Mouse (Mus musculus): Measurements from ENCODE around the gene Ccdc175.

Gene Ccdc175

DNA sequence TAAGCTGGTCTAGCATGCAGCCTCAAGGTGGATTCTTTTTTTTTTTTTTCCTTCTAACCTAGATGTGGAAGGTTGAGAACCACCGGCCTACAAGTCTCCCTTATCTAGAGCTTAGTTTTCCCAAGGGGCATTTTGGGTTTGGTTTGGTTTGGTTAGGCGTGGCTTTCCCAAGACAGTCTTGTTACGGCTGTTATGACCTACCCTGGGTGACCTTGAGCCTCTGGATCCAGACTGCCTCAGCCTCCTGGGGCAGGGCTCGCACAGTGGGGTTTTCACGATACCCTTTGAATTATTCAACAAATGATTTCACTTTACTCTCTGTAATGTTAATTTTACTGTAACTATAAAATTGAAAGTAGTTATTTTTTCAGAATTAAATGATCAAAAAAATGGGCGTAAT lies 82.1 kb downstream of the Ccdc175 start:
- DNase-seq (ENCODE audit: low spot score) = no peak

DNA sequence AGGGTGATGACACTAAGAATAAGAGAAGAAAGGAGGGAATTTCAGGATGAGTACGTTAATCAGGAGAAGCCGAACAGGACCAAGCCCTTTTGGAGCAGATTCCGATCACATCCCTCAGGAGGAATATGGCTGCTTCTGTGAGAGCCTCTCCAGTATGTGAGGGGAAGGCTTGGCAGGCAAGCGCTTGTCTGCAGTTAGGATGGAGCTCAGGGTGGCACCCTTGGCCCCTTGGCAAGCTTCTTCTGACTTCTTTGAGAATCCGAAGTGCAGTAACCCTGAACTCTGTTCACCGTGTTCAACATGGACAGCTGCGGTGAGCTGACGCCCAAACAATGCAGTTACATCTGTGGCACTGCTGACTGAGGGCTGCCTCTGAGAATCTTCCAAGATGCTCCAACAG lies 87.9 kb downstream of the Ccdc175 start:
- DNase-seq (ENCODE audit: low spot score) = no peak

DNA sequence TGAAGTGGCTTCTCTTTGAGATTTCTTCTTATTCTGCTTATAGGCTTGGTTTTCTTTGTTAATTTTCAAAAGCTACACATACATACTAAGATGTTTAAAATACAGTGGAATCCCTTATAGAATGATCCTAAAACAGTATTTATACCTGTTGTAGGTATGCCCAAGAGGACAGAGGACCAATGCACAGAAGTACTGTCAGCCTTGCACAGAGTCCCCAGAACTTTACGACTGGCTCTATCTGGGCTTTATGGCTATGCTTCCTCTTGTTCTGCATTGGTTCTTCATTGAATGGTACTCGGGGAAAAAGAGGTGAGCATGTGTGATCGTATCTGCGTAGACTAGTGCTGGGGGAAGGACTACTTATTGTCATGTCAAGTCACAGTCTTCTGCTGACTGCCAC lies 95.0 kb downstream of the Ccdc175 start:
- no peak for DNase-seq (ENCODE audit: low spot score)

DNA sequence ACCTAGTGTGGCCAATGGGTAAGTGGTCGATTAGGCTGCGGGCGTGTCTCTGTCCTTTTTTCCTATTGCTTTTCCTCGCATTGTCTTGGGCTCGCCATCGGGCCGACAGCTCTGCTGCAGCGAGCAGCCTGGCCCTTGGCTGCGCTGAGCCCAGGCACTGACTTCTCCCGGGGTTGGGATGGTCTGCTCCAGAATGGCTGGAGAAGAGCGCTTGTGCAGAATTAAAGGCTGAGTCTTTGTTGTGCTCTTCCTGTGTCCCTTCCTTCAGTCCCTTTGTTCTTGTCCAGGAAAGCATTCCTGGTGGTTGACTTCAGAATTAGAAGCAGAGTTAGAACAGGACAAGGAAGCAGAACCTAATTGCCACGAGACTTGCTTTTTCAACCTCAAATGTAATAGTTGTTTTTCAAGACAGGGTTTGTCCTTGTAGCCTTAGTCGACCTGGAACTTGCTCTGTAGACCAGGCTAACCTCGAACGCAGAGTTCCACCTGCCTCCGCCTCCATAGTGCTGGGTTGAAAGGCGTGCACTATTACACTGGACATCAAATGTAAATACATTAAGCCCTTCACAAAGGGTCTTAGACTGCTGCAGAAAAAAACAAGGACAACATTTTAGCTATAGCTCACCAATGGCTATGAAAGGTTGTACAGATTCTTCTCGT lies 98.5 kb downstream of the Ccdc175 start:
- no peak for DNase-seq (ENCODE audit: low spot score)

DNA sequence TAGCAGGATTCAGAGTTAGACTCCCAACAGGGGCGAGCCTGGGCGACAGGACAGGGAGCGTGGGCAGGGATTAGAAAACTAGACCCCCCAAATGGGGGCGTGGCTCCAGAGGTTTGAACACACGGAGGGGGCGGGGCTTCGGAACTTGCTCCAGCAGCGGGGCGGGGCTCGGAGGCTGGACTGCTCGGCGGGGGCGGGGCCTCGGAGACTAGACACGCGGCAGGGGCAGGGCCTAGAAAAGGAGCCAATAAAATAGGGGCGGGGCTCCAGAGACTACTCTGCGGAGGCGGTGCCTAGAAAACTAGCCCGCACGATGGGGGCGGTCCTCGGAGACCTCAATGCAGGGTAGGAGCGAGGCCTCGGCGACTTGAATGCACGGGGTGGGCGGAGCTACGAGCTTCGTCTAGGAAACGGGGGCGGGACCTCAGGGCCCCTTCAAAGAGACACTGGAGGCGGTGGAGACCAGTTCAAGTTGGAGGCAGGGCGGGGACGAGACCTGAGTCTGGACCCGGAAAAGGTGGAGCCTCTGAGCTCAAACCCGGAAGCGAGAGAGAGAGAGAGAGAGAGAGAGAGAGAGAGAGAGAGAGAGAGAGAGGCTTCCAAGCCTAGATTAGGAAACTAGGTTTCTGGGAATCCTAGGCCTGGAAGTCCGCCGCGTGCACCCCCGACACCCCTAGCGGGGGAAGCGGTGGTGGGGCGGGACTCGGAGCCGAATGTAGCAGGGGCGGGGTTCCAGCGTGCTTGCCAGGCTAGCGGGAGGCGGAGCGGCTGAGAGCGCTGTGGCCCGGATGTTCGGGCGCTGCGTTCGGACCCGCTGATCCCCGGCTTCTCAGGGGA lies 99.3 kb downstream of the Ccdc175 start, which contains the start of the genes L3hypdh and Jkamp:
Gene L3hypdh (minus strand): TSS at position 111 of the 837 bp plus-strand sequence.
Gene Jkamp (plus strand): TSS at position 261 of the 837 bp plus-strand sequence.
- peak; percentile 100 for DNase-seq (ENCODE audit: low spot score)

DNA sequence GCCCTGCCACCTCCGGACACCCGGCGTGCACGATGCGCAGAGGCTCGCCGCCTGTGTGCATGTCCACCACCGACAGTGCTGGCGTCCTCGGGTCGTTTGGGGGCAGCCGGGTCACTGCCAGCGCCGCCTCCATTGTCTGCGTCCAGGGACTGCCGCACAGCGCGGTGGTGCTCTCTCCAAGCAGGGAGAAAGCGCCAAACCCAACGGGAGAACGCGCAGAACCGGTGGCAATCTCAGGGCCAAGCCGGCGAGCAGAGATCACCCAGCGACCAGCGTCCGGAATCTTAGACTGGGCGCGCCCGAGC lies 99.9 kb downstream of the Ccdc175 start:
- DNase-seq (ENCODE audit: low spot score) = no peak

DNA sequence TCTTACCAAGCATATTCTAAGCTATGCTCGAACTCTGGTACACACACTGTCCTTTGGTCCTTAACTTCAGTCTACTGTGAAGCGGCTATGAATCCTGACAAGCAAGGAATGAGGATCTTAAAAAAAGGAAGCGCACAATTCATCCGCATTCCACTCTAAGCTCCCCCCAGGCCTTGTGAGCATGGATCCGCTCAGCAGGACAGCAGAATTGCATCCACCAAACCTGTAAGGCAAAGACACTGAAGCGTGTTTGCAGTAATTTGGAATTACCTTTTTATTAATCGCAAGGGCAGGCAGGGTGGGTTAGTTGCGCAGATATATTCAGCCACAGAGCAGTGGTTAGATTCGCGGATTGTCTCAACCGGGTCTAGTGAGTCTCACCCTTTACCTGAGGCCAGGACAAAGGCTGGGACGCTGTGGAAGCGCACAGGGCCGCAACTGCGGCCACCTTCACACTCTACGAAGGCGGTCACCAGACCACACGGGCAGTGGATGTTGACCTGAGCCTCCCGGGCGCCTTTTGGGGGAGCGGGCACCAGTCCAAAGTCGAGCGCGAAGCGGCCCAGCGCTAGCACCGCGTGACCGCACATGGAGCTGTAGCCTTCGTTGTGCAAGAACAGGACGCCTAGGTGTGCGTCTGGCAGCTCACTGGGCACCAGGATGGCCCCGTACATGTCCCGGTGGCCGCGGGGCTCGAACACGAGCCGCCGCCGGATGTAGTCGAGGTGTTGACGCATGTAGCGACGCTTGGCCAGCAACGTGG lies 100.4 kb downstream of the Ccdc175 start:
- peak; percentile 76 for DNase-seq (ENCODE audit: low spot score)

DNA sequence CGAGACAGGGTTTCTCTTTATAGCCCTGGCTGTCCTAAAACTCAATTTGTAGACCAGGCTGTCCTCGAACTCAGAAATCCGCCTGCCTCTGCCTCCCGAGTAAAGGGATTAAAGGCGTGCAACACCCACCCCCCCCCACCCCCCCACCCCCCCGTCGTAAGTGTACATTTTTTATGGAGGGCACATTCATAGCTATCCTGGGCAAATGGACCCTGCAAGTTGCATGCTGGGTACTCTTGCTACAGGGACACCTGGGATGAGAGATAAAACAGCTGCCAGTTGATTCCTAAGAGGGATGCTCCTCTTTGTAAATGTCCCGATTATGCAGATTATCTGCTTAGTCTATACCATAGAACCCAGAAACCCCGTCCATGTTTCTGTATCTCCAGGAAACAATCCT lies 101.6 kb downstream of the Ccdc175 start:
- DNase-seq (ENCODE audit: low spot score) = no peak

DNA sequence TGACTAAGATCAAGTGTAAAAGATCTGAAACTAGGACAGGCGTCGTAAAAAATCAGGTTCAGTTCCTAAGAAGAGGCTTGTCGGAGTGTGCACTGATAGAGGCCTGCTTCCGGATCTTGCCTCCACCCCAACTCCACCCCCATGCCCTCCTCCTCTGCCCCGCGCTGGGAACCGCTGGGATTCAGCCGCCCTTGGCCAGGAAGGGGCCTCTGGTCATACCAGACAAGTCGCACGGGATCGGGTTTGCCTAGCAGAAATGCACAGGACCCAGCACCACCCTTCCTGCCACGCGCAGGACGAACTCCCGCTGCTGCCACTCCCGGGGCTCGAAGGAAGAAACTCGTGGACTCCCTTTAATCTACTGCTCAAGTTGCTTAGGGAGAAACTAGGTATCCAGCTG lies 102.5 kb downstream of the Ccdc175 start:
- DNase-seq (ENCODE audit: low spot score) = peak; percentile 38

DNA sequence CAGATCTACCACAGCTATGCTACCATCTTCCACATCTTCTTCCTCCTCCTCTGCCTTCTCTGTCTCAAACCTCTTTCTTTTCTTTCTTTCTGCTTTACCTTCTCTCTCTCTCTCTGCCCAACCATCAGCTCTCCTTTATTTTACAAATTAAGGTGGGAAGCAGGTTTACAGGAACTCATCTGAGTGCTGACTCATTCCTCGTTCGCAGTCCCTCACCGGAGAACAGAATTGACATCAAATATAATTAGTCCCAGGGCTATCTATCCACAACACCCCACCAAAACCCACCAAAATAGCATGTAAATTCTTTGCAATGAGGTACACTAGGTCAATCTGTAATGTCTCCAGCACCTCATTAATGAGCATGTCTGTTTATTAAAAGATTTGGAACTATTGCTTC lies 102.9 kb downstream of the Ccdc175 start:
- DNase-seq (ENCODE audit: low spot score) = no peak

DNA sequence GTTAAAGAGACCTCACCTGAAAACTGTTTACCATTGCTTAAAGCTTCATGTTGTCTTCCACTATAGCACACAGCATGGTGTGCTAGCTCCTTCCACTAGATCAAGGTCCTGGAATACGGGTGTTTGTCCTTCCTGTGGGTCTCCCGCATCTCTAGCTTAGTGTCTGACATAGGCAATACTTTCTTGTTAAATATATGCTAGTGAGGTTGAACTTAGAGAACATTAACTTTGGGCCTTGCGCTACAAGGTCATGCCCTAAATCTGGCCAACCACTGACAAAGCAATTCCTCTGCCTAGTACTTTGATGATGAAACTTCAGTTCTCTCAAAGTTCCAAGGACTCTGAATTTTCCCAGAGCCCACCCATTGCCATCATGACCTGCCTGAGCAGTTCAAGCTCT lies 106.6 kb downstream of the Ccdc175 start:
- DNase-seq (ENCODE audit: low spot score) = peak; percentile 61

DNA sequence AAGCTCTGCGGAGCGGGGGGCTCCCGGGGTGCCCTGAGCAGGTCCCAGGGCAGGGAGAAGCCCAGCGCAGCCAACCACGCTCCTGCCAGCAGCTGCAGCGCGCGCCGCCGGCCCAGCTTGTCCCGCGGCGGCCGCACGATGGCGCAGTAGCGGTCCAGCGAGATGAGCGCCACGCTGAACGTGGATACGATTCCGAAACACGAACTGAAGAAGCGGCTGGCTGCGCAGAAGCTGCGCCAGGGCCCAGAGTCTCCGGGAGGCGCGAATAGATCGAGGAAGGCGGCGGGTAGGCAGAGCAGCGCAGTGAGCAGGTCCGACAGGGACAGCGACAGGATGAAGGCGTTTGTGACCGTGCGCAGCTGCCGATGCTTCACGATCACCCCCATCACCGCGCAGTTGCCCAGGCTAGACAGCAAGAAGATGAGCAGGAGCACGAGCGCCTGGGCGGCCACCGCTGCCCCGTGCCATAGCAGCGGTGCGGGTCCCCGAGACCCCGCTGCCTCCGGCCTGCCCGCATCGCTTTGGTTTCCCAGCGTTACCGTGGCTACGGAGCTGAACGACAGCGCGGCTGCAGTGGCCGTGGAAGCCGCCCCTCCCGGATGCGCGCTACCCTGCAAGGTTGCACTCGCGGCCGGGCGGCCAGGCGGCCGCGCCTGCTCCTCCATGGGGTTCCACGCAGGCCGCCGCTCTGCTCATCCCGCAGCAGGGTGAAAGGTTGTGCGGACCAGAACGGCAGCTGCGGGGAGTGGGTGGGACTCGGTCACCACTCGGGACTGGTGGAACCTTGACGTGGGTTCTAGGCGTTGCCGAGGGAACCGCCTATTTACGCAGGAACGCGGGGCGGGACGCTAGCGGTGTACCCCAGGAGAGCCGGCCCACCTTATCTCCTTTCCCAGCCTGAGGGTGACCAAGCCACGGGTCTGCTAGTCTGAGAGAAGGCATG lies 114.2 kb downstream of the Ccdc175 start, which contains the start of gene Gpr135:
Gene Gpr135 (minus strand): TSS at position 799 of the 943 bp plus-strand sequence.
- peak; percentile 80 for DNase-seq (ENCODE audit: low spot score)

DNA sequence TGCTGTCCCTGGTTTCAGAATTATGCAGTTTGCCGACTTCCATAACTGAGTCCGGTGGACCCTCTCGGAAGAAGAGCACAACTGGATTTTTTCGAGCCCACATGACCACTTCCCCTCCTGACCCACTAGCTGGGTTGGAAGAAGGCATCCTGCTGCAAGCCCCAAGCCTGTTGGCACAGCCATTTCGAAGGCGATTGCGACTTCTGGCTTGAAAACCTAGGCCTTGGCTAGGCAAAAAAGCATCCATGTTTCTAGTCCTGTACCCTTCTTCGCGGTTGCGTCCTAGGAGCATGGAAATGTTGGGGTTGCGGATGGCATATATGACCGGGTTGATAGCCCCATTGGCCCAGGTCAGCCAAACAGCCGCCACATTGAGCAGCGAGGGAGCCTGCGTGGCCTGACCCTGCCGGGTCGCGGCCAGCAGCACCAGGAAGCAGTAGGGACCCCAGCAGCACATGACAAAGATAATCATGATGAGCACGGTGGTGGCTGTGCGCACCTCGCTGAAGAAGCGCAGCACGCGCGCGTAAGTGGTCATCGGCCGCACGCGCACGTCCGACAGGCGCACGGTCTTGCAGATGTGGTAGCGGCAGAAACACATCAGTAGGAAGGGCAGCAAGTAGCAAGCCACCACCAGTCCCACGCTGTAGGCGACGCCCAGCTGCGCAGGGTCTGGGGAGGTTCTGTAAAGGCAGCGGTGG lies 115.1 kb downstream of the Ccdc175 start:
- DNase-seq (ENCODE audit: low spot score) = no peak

DNA sequence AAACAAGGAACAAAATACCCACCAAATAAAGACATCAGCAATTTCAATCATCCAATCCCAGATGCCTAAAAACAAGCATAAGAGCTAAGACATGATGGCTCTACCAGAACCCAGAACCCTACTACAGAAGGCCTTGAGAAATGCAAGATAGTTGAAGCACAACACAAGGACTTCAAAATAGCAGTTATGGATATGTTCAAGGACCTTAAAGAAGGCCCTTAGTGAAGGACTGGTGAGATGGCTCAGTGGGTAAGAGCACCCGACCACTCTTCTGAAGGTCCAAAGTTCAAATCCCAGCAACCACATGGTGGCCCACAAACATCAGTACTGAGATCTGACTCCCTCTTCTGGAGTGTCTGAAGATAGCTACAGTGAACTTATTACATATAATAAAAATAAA lies 127.0 kb downstream of the Ccdc175 start:
- DNase-seq (ENCODE audit: low spot score) = no peak

DNA sequence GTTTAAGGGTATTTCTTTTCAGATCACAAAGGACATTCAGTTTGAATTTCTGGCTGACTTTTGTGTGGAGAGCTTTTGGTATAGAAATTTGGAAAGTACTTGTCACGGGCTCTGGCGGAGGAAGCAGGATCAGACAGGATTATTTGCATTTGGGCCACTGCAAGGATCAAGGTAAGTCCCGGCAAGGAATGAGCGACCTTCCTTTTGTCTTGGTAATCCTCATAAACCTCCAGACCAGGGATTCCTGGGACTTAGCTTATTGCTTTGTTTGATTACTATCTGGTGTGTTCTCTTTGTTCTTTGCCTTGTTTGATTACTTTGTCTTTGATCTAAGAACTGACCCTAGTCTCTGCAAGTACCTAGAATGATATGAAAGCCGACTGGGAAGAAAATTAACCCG lies 131.0 kb downstream of the Ccdc175 start:
- DNase-seq (ENCODE audit: low spot score) = no peak

DNA sequence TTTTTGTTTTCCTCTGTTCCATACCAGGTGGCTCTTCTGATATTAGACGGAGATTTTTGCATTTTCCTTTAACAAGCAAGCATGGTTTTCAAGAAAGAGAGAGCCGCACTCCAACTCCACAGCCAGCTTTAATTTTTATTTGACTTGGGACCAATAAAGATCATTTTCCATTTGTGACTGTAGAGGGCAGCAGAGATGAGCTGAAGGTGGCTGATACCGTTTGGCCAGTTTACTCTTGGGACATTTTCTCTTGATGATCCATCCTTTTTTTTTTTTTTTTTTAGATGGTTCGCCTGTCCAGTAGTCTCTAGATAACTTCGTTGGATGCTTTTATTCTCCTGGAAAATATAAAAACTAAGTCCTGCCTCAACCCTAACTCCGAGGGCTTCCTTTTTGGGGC lies 131.5 kb downstream of the Ccdc175 start:
- DNase-seq (ENCODE audit: low spot score) = no peak

DNA sequence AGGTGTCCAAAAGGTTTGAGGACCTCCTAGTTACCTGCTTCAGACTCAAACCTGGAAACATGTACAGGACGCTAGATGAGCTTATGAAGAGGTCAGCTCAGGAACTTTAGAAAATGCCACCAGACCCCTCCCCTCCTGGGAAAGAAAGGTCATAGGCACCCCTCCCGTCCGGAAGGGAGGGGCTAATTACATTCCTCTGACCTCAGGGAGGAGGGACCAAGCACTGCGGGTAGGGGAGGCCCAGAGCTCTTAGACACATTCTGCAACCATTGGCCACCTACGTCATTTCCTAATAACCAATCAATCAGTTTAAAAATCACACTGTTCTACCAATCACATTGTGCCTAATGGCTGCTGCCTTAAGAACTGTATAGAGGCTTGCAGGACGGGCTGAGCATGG lies 132.3 kb downstream of the Ccdc175 start:
- DNase-seq (ENCODE audit: low spot score) = no peak

All from yolk sac, embryonic 10.5 days (tissue).